In genomic region chr11:117264162-117265021, GRCm38 (mm10) we compare ENCODE assay signal across 9 mouse cellular contexts.
DNase-seq lines count a peak whose midpoint lies in the region; ATAC-seq lines count a peak whose summit lies in the region.
"Had no signal": no experiment of that assay in that cellular context is flagged by ENCODE, and none has a peak within 500 bp of the region (broad histone marks: within the 10 kb centered on the region; RNA-seq: fewer than 3 reads in every experiment).

No protein-coding gene starts in this region.

- 0 out of 2 replicates have a peak, but pooled peaks cover 2% of the 10 kb centered on the region for H3K36me3 ChIP-seq in forebrain, embryonic 10.5 days (replicated peaks)
- no peaks in the 10 kb centered on the region for H3K36me3 ChIP-seq in forebrain, embryonic 16.5 days (ENCODE audit: control insufficient read depth, insufficient read depth)
- no peaks in the 10 kb centered on the region for H3K36me3 ChIP-seq in limb, embryonic 13.5 days
- no peaks in the 10 kb centered on the region for H3K36me3 ChIP-seq in forebrain, embryonic 13.5 days (ENCODE audit: poor library complexity, severe bottlenecking)

- no peaks in the 10 kb centered on the region for H3K9me3 ChIP-seq in forebrain, embryonic 10.5 days
- H3K9me3 ChIP-seq in forebrain, embryonic 16.5 days (ENCODE audit: control insufficient read depth, low read length), result no peaks in the 10 kb centered on the region
- no peaks in the 10 kb centered on the region for H3K9me3 ChIP-seq in limb, embryonic 13.5 days
- H3K9me3 ChIP-seq in forebrain, embryonic 13.5 days (replicated peaks), result no peaks in the 10 kb centered on the region
- H3K9me3 ChIP-seq: megakaryocyte, embryonic 14.5 days had no signal

- DNase-seq in forebrain, embryonic 10.5 days (ENCODE audit: extremely low spot score, low spot score), result no peak
- DNase-seq in right cerebral cortex, adult 18-20 months, result peak; percentile 39
- DNase-seq in right cerebral cortex, postnatal 4 days, result no peak
- DNase-seq in T-cell, adult 2 months (ENCODE audit: low spot score), result no peak
- no peak for DNase-seq in B cell, adult 2 months

- peaks cover 17% of the 10 kb centered on the region for H3K27me3 ChIP-seq in forebrain, embryonic 10.5 days (ENCODE audit: poor library complexity, severe bottlenecking)
- no peaks in the 10 kb centered on the region for H3K27me3 ChIP-seq in forebrain, embryonic 16.5 days (replicated peaks; ENCODE audit: control insufficient read depth, insufficient read depth, low read length)
- no peaks in the 10 kb centered on the region for H3K27me3 ChIP-seq in limb, embryonic 13.5 days
- peaks cover 6% of the 10 kb centered on the region; the same call in 1 of the 2 replicates for H3K27me3 ChIP-seq in forebrain, embryonic 13.5 days

- WGBS in forebrain, embryonic 10.5 days, result 64% methylated on average over 13 of the region's 13 CpGs
- WGBS in forebrain, embryonic 16.5 days, result 53% methylated on average over 13 of the region's 13 CpGs
- WGBS in limb, embryonic 13.5 days, result 56% methylated on average over 13 of the region's 13 CpGs
- 52% methylated on average over 13 of the region's 13 CpGs for WGBS in forebrain, embryonic 13.5 days

- peak overlapping the region; percentile 95; the same call in 1 of the 2 replicates for H3K27ac ChIP-seq in forebrain, embryonic 10.5 days
- no peak overlapping the region for H3K27ac ChIP-seq in forebrain, embryonic 16.5 days (ENCODE audit: low read length)
- peak overlapping the region; percentile 61 for H3K27ac ChIP-seq in limb, embryonic 13.5 days
- no peak overlapping the region for H3K27ac ChIP-seq in forebrain, embryonic 13.5 days

- no peak overlapping the region for H3K9ac ChIP-seq in forebrain, embryonic 16.5 days (replicated peaks; ENCODE audit: low read depth, low read length)
- H3K9ac ChIP-seq in limb, embryonic 13.5 days, result no peak overlapping the region
- H3K9ac ChIP-seq in forebrain, embryonic 13.5 days, result no peak overlapping the region

- peaks cover 73% of the 10 kb centered on the region for H3K4me1 ChIP-seq in forebrain, embryonic 10.5 days
- peaks cover 42% of the 10 kb centered on the region for H3K4me1 ChIP-seq in forebrain, embryonic 16.5 days (replicated peaks; ENCODE audit: control insufficient read depth, insufficient read depth, low read length)
- peaks cover 52% of the 10 kb centered on the region for H3K4me1 ChIP-seq in limb, embryonic 13.5 days
- peaks cover 64% of the 10 kb centered on the region for H3K4me1 ChIP-seq in forebrain, embryonic 13.5 days

- H3K4me3 ChIP-seq in forebrain, embryonic 10.5 days, result no peak overlapping the region; the same call in 1 of the 2 replicates
- H3K4me3 ChIP-seq in forebrain, embryonic 16.5 days (replicated peaks; ENCODE audit: low read length), result no peak overlapping the region
- no peak overlapping the region for H3K4me3 ChIP-seq in limb, embryonic 13.5 days
- H3K4me3 ChIP-seq in forebrain, embryonic 13.5 days, result no peak overlapping the region
- H3K4me3 ChIP-seq: megakaryocyte, embryonic 14.5 days had no signal

- no peak for ATAC-seq in forebrain, embryonic 16.5 days
- ATAC-seq in limb, embryonic 13.5 days (ENCODE audit: low FRiP score, low read depth), result no peak
- ATAC-seq in forebrain, embryonic 13.5 days, result no peak

- H3K4me2 ChIP-seq in forebrain, embryonic 16.5 days (ENCODE audit: low read length), result no peak overlapping the region
- H3K4me2 ChIP-seq in limb, embryonic 13.5 days (replicated peaks), result peak overlapping the region; percentile 89
- no peak overlapping the region for H3K4me2 ChIP-seq in forebrain, embryonic 13.5 days

Comparison
In these comparisons a context has a peak if more than half of its experiments do, and no peak if none do; other contexts are left out.
1. H3K27ac ChIP-seq: peak in forebrain, embryonic 10.5 days (single experiment) and limb, embryonic 13.5 days (single experiment); none in forebrain, embryonic 16.5 days (single experiment) and forebrain, embryonic 13.5 days (single experiment).